Mouse (Mus musculus): ENCODE results near the gene Olfr111.
"Not testable (repeated sequence)": the region's sequence is repeated elsewhere in the genome, so short reads cannot be mapped to it uniquely, and the experiment has no call there.

Gene Olfr111

DNA sequence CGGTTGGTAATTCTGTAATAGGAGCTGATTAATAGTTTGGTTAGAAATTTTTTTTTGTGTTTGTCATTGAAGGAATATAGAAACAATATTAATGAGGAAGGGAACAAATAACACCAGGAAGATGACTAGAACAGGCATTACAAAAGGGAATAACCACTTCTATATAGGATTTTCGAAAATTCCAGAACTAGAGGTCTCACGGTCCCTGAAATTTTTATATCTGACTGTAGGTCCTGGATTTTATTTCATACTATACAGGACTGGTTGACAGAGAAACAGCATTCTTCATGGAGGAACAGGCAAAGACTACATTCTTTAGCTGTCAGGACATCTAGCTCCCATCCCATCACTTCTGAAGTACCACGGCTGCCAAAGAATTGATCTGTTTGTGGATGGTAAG, at the start of gene Olfr111:
Gene Olfr111 (plus strand): TSS at position 301 of the 400 bp plus-strand sequence.
- DNase-seq: no peak

GRCm38 (mm10) chr17:37458616-37459015, 49.2 kb upstream of the Olfr111 start, which contains the start of gene Olfr109:
Gene Olfr109, plus strand, starts transcription at chr17:37458916.
- DNase-seq: no peak

- DNase-seq: no peak
Observed at GRCm38 (mm10) chr17:37483452-37483851, 24.4 kb upstream of the Olfr111 start, which contains the start of gene H2-M2. Gene H2-M2, minus strand, starts transcription at chr17:37483552.

DNA sequence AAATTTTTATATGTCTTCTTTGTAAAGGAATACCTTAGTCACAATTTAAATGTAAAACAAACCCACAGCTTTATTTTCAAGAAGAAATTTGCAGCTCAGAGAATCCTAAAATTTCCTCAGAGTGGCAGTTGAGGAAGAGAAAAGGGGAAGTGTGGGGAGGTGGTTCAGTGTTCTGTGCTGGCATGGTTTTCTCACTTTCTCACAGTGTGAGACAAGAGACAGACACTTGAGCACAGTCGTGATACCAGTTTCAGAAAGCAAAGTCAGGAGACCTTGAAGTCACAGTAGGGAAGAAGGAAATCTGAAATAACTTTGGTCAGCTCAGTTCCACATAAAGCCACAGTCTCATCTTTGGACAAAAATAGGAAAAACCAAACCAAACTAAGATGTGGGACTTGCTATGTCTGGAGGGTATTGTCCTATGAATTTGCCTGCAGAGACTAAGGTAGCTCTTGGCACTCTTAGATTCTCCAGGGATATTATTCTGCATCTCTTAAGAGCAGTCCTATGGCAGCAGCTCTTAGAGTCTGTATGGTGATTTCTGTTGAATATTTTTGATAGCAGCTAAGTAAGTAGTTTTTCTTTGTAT, 15.8 kb upstream of the Olfr111 start, which contains the start of gene Olfr110:
Gene Olfr110 (plus strand): TSS at position 539 of the 589 bp plus-strand sequence.
- DNase-seq: no peak

DNA sequence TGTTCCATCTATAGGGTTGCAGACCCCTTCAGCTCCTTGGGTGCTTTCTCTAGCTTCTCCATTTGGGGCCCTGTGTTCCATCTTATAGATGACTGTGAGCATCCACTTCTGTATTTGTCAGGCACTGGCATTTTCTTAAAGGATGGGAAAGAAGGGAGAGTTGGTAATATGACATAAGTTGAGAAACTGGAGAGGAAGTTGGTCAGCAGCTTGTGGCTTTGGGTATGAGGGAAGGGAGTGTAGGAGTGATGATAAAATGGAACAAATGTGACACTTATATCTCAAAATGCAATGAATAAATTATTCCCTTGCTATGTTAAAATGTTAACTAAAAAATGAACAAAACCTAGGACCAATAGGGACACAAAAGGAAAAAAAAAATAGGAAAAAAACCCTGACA, 16.8 kb downstream of the Olfr111 start:
- DNase-seq: not testable (repeated sequence)

DNA sequence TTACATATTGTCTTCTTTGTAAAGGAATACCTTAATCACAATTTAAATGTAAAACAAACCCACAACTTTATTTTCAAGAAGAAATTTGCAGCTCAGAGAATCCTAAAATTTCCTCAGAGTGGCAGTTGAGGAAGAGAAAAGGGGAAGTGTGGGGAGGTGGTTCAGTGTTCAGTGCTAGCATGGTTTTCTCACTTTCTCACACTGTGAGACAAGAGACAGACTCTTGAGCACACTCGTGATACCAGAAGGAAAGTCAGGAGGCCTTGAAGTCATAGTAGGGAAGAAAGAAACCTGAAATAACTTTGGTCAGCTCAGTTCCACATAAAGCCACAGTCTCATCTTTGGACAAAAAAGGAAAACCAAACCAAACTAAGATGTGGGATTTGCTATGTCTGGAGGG, 17.6 kb downstream of the Olfr111 start:
- not testable (repeated sequence) for DNase-seq

GRCm38 (mm10) chr17:37535173-37535572, 27.3 kb downstream of the Olfr111 start:
- no peak for DNase-seq

GRCm38 (mm10) chr17:37538416-37538815, 30.6 kb downstream of the Olfr111 start:
- not testable (repeated sequence) for DNase-seq

- no peak for DNase-seq
Observed at GRCm38 (mm10) chr17:37541454-37542119, 33.8 kb downstream of the Olfr111 start.

GRCm38 (mm10) chr17:37543800-37544435, 36.1 kb downstream of the Olfr111 start:
- no peak for DNase-seq

DNA sequence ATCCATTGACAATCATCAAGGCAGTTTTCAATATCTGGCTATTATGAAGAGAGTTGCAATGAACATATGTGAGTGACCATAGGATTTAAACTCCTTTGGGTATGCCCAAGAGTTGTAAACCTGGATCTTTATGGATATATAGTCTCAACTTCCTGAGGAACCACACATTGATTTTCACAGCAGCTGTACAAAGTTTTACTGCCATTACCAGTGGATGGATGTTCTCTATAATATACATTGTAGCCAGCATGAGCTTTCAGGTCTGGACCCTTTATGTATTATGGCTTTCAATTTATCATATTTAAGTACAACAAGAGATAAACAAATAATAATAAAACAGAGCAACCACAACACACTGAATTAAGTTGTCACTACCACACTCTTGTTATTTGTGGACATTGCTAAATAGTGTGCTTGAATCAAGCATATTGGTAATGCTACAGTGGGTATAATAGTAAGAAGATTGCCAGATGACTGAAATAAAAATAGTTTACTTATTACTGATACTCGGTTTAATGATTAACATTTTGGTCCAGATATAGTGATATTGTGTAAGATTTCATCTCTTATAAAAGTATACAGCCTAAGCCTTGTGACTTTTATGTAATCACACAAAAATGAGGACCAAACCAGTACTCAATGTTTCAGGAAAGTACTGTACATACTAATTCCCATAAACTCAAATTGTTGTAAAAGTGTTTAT, 51.2 kb downstream of the Olfr111 start:
- no peak for DNase-seq

DNA sequence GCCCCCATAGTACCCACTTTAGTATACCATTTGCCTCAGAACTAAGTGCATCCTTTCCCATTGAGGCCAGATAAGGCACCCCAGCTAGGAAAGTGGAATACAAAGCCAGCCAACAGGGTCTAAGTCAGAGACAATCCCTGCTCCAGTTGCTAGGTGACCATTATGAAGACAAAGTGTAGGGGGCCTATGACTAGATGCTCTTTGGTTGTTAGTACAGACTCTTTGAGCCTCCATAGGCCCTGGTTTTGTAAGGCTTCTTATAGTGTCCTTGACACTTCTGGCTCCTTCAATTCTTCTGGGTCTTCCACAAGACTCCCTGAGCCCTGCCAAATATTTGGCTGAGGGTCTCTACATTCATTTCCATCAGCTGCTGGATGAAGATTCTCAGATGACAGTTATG, 61.5 kb downstream of the Olfr111 start, which contains the start of gene Olfr112:
Gene Olfr112 (minus strand): TSS at position 101 of the 400 bp plus-strand sequence.
- no peak for DNase-seq

GRCm38 (mm10) chr17:37577563-37577962, 69.7 kb downstream of the Olfr111 start, which contains the start of gene Olfr113:
Gene Olfr113, minus strand, starts transcription at chr17:37577663.
- no peak for DNase-seq

All from right cerebral cortex, postnatal 14 days (tissue).